Mouse (Mus musculus) hindbrain, embryonic 15.5 days (tissue): ENCODE results near the gene Psmc3. TPM values are rescaled to one million over a fixed set of nuclear protein-coding genes. Genes with fewer than 3 reads are reported as not detected.
A peak's percentile ranks its signal among the peaks of the same experiment; 100 is the strongest.

Experiments
- ATAC-seq: fragments of 200-750 bp; cut with Nextera tagmentation; 2 replicates; pipeline ENCODE4 v1.8.0; 2017; ENCODE audit warnings: low read depth, moderate number of reproducible peaks, moderate TSS enrichment; ENCODE audit not compliant: low FRiP score
- H3K27ac ChIP-seq: fragments of 300-500 bp; sonication (generic); replicated peaks from 2 replicates; pipeline ENCODE4 v1.5.1; 2015; ENCODE audit warnings: mild to moderate bottlenecking, inconsistent platforms
- H3K27me3 ChIP-seq: fragments of 300-500 bp; sonication (generic); 2 replicates; pipeline ENCODE4 v1.6.1; 2015; ENCODE audit warnings: control low read depth, inconsistent platforms
- H3K36me3 ChIP-seq: fragments of 300-500 bp; sonication (generic); 2 replicates; pipeline ENCODE4 v1.6.1; 2015; ENCODE audit warnings: control low read depth, inconsistent platforms
- H3K4me1 ChIP-seq: fragments of 300-500 bp; sonication (generic); replicated peaks from 2 replicates; pipeline ENCODE4 v1.6.1; 2015; ENCODE audit warnings: control low read depth, inconsistent platforms
- H3K4me2 ChIP-seq: fragments of 300-500 bp; sonication (generic); 2 replicates; pipeline ENCODE4 v1.6.1; 2015; ENCODE audit warnings: moderate library complexity, mild to moderate bottlenecking, inconsistent platforms
- H3K4me3 ChIP-seq: fragments of 300-500 bp; sonication (generic); 2 replicates; pipeline ENCODE4 v1.5.1; 2015; ENCODE audit warnings: mild to moderate bottlenecking, inconsistent platforms
- H3K9ac ChIP-seq: fragments of 300-500 bp; sonication (generic); 2 replicates; pipeline ENCODE4 v1.6.1; 2015; ENCODE audit warnings: inconsistent platforms
- H3K9me3 ChIP-seq: fragments of 300-500 bp; sonication (generic); 2 replicates; pipeline ENCODE4 v1.6.1; 2016; ENCODE audit warnings: control low read depth, inconsistent platforms
- WGBS: fragments of 180-500 bp; shearing (Covaris S2); methylation state at CpG from one replicate; pipeline ENCODE4 v1.1.7; 2015; 5-methylcytosine and 5-hydroxymethylcytosine counted together
- polyA plus RNA-seq: library from polyadenylated mRNA; unstranded; fragments of >200 nt; fragmentation: Nextera tagmentation; extraction: Ambion mirVana; gene quantifications from 2 replicates; pipeline ENCODE4 v1.2.1, GENCODE M21; 2015

The Psmc3 gene
- polyA plus RNA-seq, 1 experiment from 2014 or later: 239 TPM

GRCm38 (mm10) chr2:91084179-91084820 lies 30.5 kb downstream of the Psmc3 start:
- Histone ChIP-seq H3K4me1 (no peaks in the 10 kb centered on the region), H3K27me3 (no peaks in the 10 kb centered on the region), H3K4me3 (no peak overlapping the region), H3K36me3 (no peaks in the 10 kb centered on the region), H3K27ac (no peak overlapping the region), H3K4me2 (no peak overlapping the region), H3K9me3 (no peaks in the 10 kb centered on the region), H3K9ac (no peak overlapping the region)
- WGBS: 83% methylated on average over 15 of the region's 15 CpGs
- ATAC-seq: no peak

GRCm38 (mm10) chr2:91085494-91086391 lies 31.9 kb downstream of the Psmc3 start:
- no peak for ATAC-seq
- Histone ChIP-seq H3K27me3 (no peaks in the 10 kb centered on the region), H3K4me1 (no peaks in the 10 kb centered on the region), H3K4me3 (no peak overlapping the region), H3K9ac (no peak overlapping the region), H3K36me3 (no peaks in the 10 kb centered on the region), H3K4me2 (no peak overlapping the region), H3K27ac (no peak overlapping the region), H3K9me3 (no peaks in the 10 kb centered on the region)
- WGBS: 87% methylated on average over 14 of the region's 14 CpGs

GRCm38 (mm10) chr2:91086392-91087237 lies 32.8 kb downstream of the Psmc3 start:
- no peaks in the 10 kb centered on the region for H3K27me3 ChIP-seq
- WGBS: 64% methylated on average over 9 of the region's 9 CpGs
- no peaks in the 10 kb centered on the region for H3K4me1 ChIP-seq
- H3K4me2 ChIP-seq: no peak overlapping the region
- H3K36me3 ChIP-seq: no peaks in the 10 kb centered on the region
- H3K27ac ChIP-seq: no peak overlapping the region
- ATAC-seq: no peak
- no peaks in the 10 kb centered on the region for H3K9me3 ChIP-seq
- H3K4me3 ChIP-seq: no peak overlapping the region
- no peak overlapping the region for H3K9ac ChIP-seq

GRCm38 (mm10) chr2:91087453-91087852 lies 33.6 kb downstream of the Psmc3 start:
- H3K4me3 ChIP-seq: no peak overlapping the region
- H3K4me2 ChIP-seq: no peak overlapping the region
- H3K4me1 ChIP-seq: no peaks in the 10 kb centered on the region
- no peaks in the 10 kb centered on the region for H3K36me3 ChIP-seq
- no peak for ATAC-seq
- no peaks in the 10 kb centered on the region for H3K27me3 ChIP-seq
- 89% methylated on average over 9 of the region's 9 CpGs for WGBS
- H3K9me3 ChIP-seq: no peaks in the 10 kb centered on the region
- no peak overlapping the region for H3K27ac ChIP-seq
- H3K9ac ChIP-seq: no peak overlapping the region

- Histone ChIP-seq H3K36me3 (no peaks in the 10 kb centered on the region), H3K9me3 (no peaks in the 10 kb centered on the region), H3K27me3 (no peaks in the 10 kb centered on the region), H3K4me3 (no peak overlapping the region), H3K4me2 (no peak overlapping the region), H3K4me1 (no peaks in the 10 kb centered on the region), H3K9ac (no peak overlapping the region), H3K27ac (no peak overlapping the region)
- ATAC-seq: no peak
- 84% methylated on average over 9 of the region's 9 CpGs for WGBS
These were observed 35.2 kb downstream of the Psmc3 start for GRCm38 (mm10) chr2:91088987-91089386.

- Histone ChIP-seq H3K27me3 (no peaks in the 10 kb centered on the region), H3K27ac (no peak overlapping the region), H3K4me3 (no peak overlapping the region), H3K9ac (no peak overlapping the region), H3K4me2 (no peak overlapping the region), H3K9me3 (no peaks in the 10 kb centered on the region), H3K4me1 (no peaks in the 10 kb centered on the region), H3K36me3 (no peaks in the 10 kb centered on the region)
- ATAC-seq: no peak
- 82% methylated on average over 6 of the region's 6 CpGs for WGBS
These were observed 36.4 kb downstream of the Psmc3 start for GRCm38 (mm10) chr2:91090208-91090607.

DNA sequence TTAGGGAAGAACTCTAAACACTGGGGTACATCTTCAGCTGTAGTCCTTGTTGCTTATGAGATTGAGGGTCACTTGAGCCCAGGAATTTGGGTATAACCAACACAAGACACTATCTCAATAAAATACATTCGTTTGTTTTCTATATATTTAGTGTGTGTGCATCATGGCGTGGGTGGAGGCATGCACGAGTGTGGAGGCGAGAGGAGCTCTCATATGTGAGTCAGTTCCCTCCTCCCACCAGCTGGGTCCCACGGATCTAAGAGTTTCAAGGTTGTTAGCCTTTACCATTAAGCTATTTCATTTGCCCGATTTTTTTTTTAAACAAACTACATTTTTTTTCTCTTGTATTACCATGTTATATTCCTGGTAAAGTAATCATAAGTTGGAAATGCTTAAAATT lies 37.0 kb downstream of the Psmc3 start:
- H3K27me3 ChIP-seq: no peaks in the 10 kb centered on the region
- ATAC-seq: no peak
- no peak overlapping the region for H3K4me2 ChIP-seq
- no peak overlapping the region for H3K27ac ChIP-seq
- no peak overlapping the region for H3K4me3 ChIP-seq
- no peak overlapping the region for H3K9ac ChIP-seq
- no peaks in the 10 kb centered on the region for H3K36me3 ChIP-seq
- no peaks in the 10 kb centered on the region for H3K4me1 ChIP-seq
- WGBS: 74% methylated on average over 6 of the region's 6 CpGs
- no peaks in the 10 kb centered on the region for H3K9me3 ChIP-seq

DNA sequence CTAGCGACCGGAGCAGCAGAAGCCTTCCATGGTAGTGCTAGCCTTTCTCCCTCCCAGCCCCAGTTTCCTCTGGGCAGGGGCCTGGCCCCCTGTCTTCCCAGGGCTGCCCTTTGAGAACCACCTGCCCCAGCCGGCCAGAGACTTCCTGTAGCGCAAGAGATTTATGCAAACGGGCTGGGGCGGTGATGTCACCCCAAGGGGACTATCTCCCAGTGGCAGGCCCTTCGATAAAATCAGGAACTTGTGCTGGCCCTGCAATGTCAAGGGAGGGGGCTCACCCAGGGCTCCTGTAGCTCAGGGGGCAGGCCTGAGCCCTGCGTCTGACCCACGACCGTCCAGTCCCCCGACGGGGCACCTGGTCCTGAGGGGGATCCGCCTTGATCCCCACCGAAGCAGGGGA lies 42.7 kb downstream of the Psmc3 start:
- no peak overlapping the region for H3K4me2 ChIP-seq
- no peak overlapping the region for H3K9ac ChIP-seq
- no peak overlapping the region for H3K4me3 ChIP-seq
- H3K36me3 ChIP-seq: no peaks in the 10 kb centered on the region
- 72% methylated on average over 14 of the region's 14 CpGs for whole genome bisulfite sequencing
- H3K4me1 ChIP-seq: no peaks in the 10 kb centered on the region
- no peak overlapping the region for H3K27ac ChIP-seq
- no peaks in the 10 kb centered on the region for H3K27me3 ChIP-seq
- no peaks in the 10 kb centered on the region for H3K9me3 ChIP-seq
- no peak for ATAC-seq

- H3K4me1 ChIP-seq: no peaks in the 10 kb centered on the region
- no peak overlapping the region for H3K27ac ChIP-seq
- H3K36me3 ChIP-seq: no peaks in the 10 kb centered on the region
- H3K27me3 ChIP-seq: no peaks in the 10 kb centered on the region
- no peaks in the 10 kb centered on the region for H3K9me3 ChIP-seq
- ATAC-seq: no peak
- WGBS: 80% methylated on average over 10 of the region's 10 CpGs
- H3K9ac ChIP-seq: no peak overlapping the region
- no peak overlapping the region for H3K4me3 ChIP-seq
- H3K4me2 ChIP-seq: no peak overlapping the region
These were observed 43.2 kb downstream of the Psmc3 start for GRCm38 (mm10) chr2:91097015-91097414.

DNA sequence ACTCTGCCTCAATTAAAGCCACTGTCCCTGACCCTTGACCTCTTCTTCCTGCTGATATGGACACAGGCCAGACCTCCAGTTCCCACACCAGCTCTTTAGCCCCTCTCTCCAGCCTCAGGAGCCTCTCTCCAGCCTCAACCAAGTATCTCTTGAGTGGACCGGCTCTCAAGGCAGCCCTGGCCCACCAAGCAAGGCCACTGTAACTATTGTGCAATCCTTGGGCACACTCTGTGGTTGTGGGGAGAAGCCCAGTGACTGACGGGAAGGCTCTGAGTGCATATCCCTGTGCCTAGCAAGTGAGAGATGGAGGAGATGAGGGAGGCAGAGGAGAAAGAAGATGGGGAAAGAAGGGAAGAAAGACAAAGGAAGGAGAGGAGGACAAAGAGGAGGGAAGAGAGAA lies 44.3 kb downstream of the Psmc3 start:
- 83% methylated on average over 2 of the region's 2 CpGs for WGBS
- no peak overlapping the region for H3K27ac ChIP-seq
- no peaks in the 10 kb centered on the region for H3K9me3 ChIP-seq
- H3K4me3 ChIP-seq: no peak overlapping the region
- H3K4me2 ChIP-seq: no peak overlapping the region
- no peaks in the 10 kb centered on the region for H3K27me3 ChIP-seq
- no peaks in the 10 kb centered on the region for H3K4me1 ChIP-seq
- H3K9ac ChIP-seq: no peak overlapping the region
- no peaks in the 10 kb centered on the region for H3K36me3 ChIP-seq
- ATAC-seq: no peak

- H3K36me3 ChIP-seq: no peaks in the 10 kb centered on the region
- no peak overlapping the region for H3K9ac ChIP-seq
- H3K4me1 ChIP-seq: no peaks in the 10 kb centered on the region
- WGBS: 10% methylated on average over 7 of the region's 7 CpGs
- H3K27me3 ChIP-seq: no peaks in the 10 kb centered on the region
- H3K4me2 ChIP-seq: no peak overlapping the region
- no peak overlapping the region for H3K4me3 ChIP-seq
- H3K9me3 ChIP-seq: no peaks in the 10 kb centered on the region
- peak; percentile 76 for ATAC-seq
- no peak overlapping the region for H3K27ac ChIP-seq
These were observed 47.4 kb downstream of the Psmc3 start for GRCm38 (mm10) chr2:91101124-91101740.
